Mouse (Mus musculus): ENCODE measurements at regions not wholly inside any gene's neighbourhood (a gene's known extent, or its start where the extent isn't known, plus 50 kb on each side); places are given as distances from the start of the nearest gene placed in this dataset.

GRCm38 (mm10) chr14:76844717-76845116, 191.9 kb upstream of the Ccdc122 start:
- H3K27ac ChIP-seq (ENCODE audit: insufficient read depth, low read length) = no peak overlapping the region
- H3K4me3 ChIP-seq (ENCODE audit: insufficient read depth, low read length) = no peak overlapping the region
- H3K4me1 ChIP-seq (ENCODE audit: control insufficient read depth, insufficient read depth, low read length) = no peaks in the 10 kb centered on the region
- TF ChIP-seq POLR2A (IDR thresholded peaks at IDR 0.05; ENCODE audit: extremely low read depth, insufficient read depth, low read length) (no peak), CTCF (IDR thresholded peaks at IDR 0.05; ENCODE audit: extremely low read depth, insufficient read depth, low read length) (no peak)

- H3K4me3 ChIP-seq (ENCODE audit: insufficient read depth, low read length) = no peak overlapping the region
- no peak for TF ChIP-seq POLR2A (IDR thresholded peaks at IDR 0.05; ENCODE audit: extremely low read depth, insufficient read depth, low read length)
- no peak for TF ChIP-seq CTCF (IDR thresholded peaks at IDR 0.05; ENCODE audit: extremely low read depth, insufficient read depth, low read length)
- H3K4me1 ChIP-seq (ENCODE audit: control insufficient read depth, insufficient read depth, low read length) = no peaks in the 10 kb centered on the region
- no peak overlapping the region for H3K27ac ChIP-seq (ENCODE audit: insufficient read depth, low read length)
Observed at GRCm38 (mm10) chr14:76837583-76838220, 198.9 kb upstream of the Ccdc122 start.

GRCm38 (mm10) chr14:76836926-76837516, 199.6 kb upstream of the Ccdc122 start:
- TF ChIP-seq POLR2A (IDR thresholded peaks at IDR 0.05; ENCODE audit: extremely low read depth, insufficient read depth, low read length) = no peak
- no peak for TF ChIP-seq CTCF (IDR thresholded peaks at IDR 0.05; ENCODE audit: extremely low read depth, insufficient read depth, low read length)
- no peak overlapping the region for H3K27ac ChIP-seq (ENCODE audit: insufficient read depth, low read length)
- no peaks in the 10 kb centered on the region for H3K4me1 ChIP-seq (ENCODE audit: control insufficient read depth, insufficient read depth, low read length)
- H3K4me3 ChIP-seq (ENCODE audit: insufficient read depth, low read length) = no peak overlapping the region

DNA sequence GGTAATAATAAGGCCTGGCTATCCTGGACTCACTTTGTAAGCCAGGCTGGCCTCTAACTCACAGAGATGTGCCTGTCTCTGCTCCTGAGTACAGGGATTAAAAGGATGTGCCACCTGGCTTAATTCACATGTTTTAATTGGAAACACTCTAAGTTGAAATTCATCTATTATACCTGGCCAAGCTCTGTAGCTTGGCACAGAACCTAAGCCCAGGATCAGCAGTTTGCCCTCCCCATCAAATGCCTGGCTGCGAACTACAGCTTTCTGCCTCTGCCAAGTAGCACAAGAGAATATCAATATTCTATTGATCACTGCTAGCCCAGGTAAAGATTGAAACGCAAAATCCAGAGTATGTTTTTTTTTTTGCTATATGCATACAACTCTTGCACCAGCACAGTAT, 200.3 kb upstream of the Ccdc122 start:
- Histone ChIP-seq H3K4me1 (ENCODE audit: control insufficient read depth, insufficient read depth, low read length) (no peaks in the 10 kb centered on the region), H3K4me3 (ENCODE audit: insufficient read depth, low read length) (no peak overlapping the region), H3K27ac (ENCODE audit: insufficient read depth, low read length) (no peak overlapping the region)
- TF ChIP-seq POLR2A (IDR thresholded peaks at IDR 0.05; ENCODE audit: extremely low read depth, insufficient read depth, low read length) = no peak
- no peak for TF ChIP-seq CTCF (IDR thresholded peaks at IDR 0.05; ENCODE audit: extremely low read depth, insufficient read depth, low read length)

- H3K4me1 ChIP-seq (ENCODE audit: control insufficient read depth, insufficient read depth, low read length) = no peaks in the 10 kb centered on the region
- no peak for TF ChIP-seq CTCF (IDR thresholded peaks at IDR 0.05; ENCODE audit: extremely low read depth, insufficient read depth, low read length)
- TF ChIP-seq POLR2A (IDR thresholded peaks at IDR 0.05; ENCODE audit: extremely low read depth, insufficient read depth, low read length) = no peak
- H3K27ac ChIP-seq (ENCODE audit: insufficient read depth, low read length) = no peak overlapping the region
- H3K4me3 ChIP-seq (ENCODE audit: insufficient read depth, low read length) = no peak overlapping the region
Observed at GRCm38 (mm10) chr14:76834084-76834483, 202.5 kb upstream of the Ccdc122 start.

GRCm38 (mm10) chr14:76829161-76829510, 207.4 kb upstream of the Ccdc122 start:
- no peak overlapping the region for H3K27ac ChIP-seq (ENCODE audit: insufficient read depth, low read length)
- no peak for TF ChIP-seq CTCF (IDR thresholded peaks at IDR 0.05; ENCODE audit: extremely low read depth, insufficient read depth, low read length)
- no peak for TF ChIP-seq POLR2A (IDR thresholded peaks at IDR 0.05; ENCODE audit: extremely low read depth, insufficient read depth, low read length)
- no peaks in the 10 kb centered on the region for H3K4me1 ChIP-seq (ENCODE audit: control insufficient read depth, insufficient read depth, low read length)
- no peak overlapping the region for H3K4me3 ChIP-seq (ENCODE audit: insufficient read depth, low read length)

- Histone ChIP-seq H3K4me1 (ENCODE audit: control insufficient read depth, insufficient read depth, low read length) (no peaks in the 10 kb centered on the region), H3K27ac (ENCODE audit: insufficient read depth, low read length) (no peak overlapping the region), H3K4me3 (ENCODE audit: insufficient read depth, low read length) (no peak overlapping the region)
- TF ChIP-seq CTCF (IDR thresholded peaks at IDR 0.05; ENCODE audit: extremely low read depth, insufficient read depth, low read length) = no peak
- no peak for TF ChIP-seq POLR2A (IDR thresholded peaks at IDR 0.05; ENCODE audit: extremely low read depth, insufficient read depth, low read length)
Observed at GRCm38 (mm10) chr14:76828453-76829160, 208.0 kb upstream of the Ccdc122 start.

GRCm38 (mm10) chr14:76824066-76824465, 212.5 kb upstream of the Ccdc122 start:
- peaks cover 10% of the 10 kb centered on the region for H3K4me1 ChIP-seq (ENCODE audit: control insufficient read depth, insufficient read depth, low read length)
- H3K4me3 ChIP-seq (ENCODE audit: insufficient read depth, low read length) = no peak overlapping the region
- H3K27ac ChIP-seq (ENCODE audit: insufficient read depth, low read length) = no peak overlapping the region
- no peak for TF ChIP-seq POLR2A (IDR thresholded peaks at IDR 0.05; ENCODE audit: extremely low read depth, insufficient read depth, low read length)
- no peak for TF ChIP-seq CTCF (IDR thresholded peaks at IDR 0.05; ENCODE audit: extremely low read depth, insufficient read depth, low read length)

DNA sequence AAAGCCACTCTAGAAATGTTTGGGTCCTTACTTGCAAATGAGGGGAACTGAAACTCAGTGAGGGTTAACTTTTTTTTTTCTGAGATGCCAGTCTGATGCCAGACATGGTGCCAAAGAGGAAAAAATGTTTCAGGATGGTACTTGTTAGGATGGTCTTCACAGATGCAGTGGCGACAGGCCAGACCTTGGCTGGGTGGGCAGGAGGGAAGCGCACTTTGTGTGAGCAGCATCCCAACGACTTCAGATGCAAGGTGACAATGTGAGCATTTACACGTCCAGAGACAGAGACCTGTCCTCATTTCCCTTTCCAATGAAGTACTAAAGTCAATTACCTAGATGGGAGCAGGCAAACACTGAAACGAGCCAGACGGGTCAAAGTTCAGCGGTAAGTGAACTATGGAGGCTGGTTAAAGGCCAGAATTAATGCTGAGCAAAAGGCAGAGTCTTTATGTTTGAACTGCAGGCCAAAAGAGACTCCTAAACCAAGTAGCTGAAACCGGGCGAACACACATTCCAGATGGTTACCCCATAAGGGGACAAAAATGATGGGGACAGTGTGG, 213.7 kb upstream of the Ccdc122 start:
- no peak overlapping the region for H3K27ac ChIP-seq (ENCODE audit: insufficient read depth, low read length)
- TF ChIP-seq POLR2A (IDR thresholded peaks at IDR 0.05; ENCODE audit: extremely low read depth, insufficient read depth, low read length) = no peak
- no peak for TF ChIP-seq CTCF (IDR thresholded peaks at IDR 0.05; ENCODE audit: extremely low read depth, insufficient read depth, low read length)
- peaks cover 15% of the 10 kb centered on the region for H3K4me1 ChIP-seq (ENCODE audit: control insufficient read depth, insufficient read depth, low read length)
- H3K4me3 ChIP-seq (ENCODE audit: insufficient read depth, low read length) = no peak overlapping the region
